Mouse (Mus musculus): ENCODE measurements around the gene Wdr47. TPM values are rescaled to one million over a fixed set of nuclear protein-coding genes. Genes with fewer than 3 reads are reported as not detected.

Wdr47 gene
- total and polyA plus RNA-seq, 3 experiments, result 2.5 to 3.8 TPM; not detected in 1

DNA sequence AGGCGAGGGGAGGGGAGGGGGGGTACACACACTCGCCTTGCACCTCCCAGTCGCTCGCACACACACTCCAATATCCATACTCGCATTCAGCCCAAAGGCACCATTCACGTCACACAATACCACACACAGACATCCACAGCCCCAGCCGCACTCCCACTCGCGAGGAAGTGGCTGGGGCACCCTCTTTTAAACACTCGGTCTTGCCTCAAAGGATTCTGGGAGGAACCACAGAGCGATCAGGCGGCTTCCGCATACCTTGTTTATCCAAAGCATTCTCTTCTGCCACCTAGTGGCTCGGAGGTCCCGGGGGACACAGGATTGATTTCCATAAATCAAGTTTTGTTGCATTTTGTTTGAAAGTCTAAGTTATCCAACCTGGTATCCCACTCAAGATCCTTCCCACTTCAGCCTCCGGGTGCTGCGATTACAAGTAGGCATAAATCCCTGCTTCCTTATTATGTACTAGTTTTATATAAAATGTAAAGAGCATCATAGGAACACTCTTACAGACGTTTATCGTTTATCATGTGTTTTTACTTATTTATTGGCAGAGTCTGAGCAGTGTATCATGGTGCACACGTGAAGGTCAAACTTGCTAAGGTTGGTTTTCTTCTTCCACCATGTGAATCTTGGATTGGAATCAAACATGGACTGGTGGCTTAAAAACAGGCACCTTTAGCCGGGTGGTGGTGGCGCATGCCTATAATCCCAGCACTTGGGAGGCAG lies 36.3 kb upstream of the Wdr47 start:
- no peaks in the 10 kb centered on the region for H3K9me3 ChIP-seq (replicated peaks; ENCODE audit: insufficient read depth, low read length)
- no peak for TF ChIP-seq MAZ (IDR thresholded peaks at IDR 0.05; ENCODE audit: low read depth, low read length)
- TF ChIP-seq USF2 (IDR thresholded peaks at IDR 0.05; ENCODE audit: borderline replicate concordance in 1 of 2, insufficient read depth in 1 of 2, low read depth in 1 of 2, low read length in 2 of 2), result no peak
- peak; percentile 100 for TF ChIP-seq POLR2AphosphoS2 (IDR thresholded peaks at IDR 0.05; ENCODE audit: low read length)
- TF ChIP-seq UBTF (IDR thresholded peaks at IDR 0.05; ENCODE audit: borderline replicate concordance, insufficient read depth, low read depth, low read length), result no peak
- no peak for TF ChIP-seq ZKSCAN1 (IDR thresholded peaks at IDR 0.05; ENCODE audit: low read depth, low read length)
- peak; percentile 97 for TF ChIP-seq HCFC1 (IDR thresholded peaks at IDR 0.05; ENCODE audit: low read depth, low read length)
- TF ChIP-seq GATA1 (IDR thresholded peaks at IDR 0.05; ENCODE audit: low read depth, low read length), result 0 out of 2 replicates have a peak, but pooled peaks have one; percentile 2
- no peak for TF ChIP-seq MEF2A (IDR thresholded peaks at IDR 0.05; ENCODE audit: extremely low read depth, insufficient replicate concordance, low read depth, low read length, poor library complexity, severe bottlenecking)
- TF ChIP-seq USF1 (IDR thresholded peaks at IDR 0.05; ENCODE audit: low read depth, low read length), result no peak
- TF ChIP-seq CHD1 (IDR thresholded peaks at IDR 0.05; ENCODE audit: low read depth, low read length), result no peak
- TF ChIP-seq ZC3H11A (IDR thresholded peaks at IDR 0.05; ENCODE audit: low read depth, low read length), result no peak
- peak; percentile 66; the same call in 1 of the 2 replicates for TF ChIP-seq ETS1 (IDR thresholded peaks at IDR 0.05; ENCODE audit: low read depth, low read length)
- TF ChIP-seq ZNF384 (IDR thresholded peaks at IDR 0.05; ENCODE audit: low read depth, low read length), result no peak
- TF ChIP-seq MAFK (IDR thresholded peaks at IDR 0.05; ENCODE audit: borderline replicate concordance, low read depth, low read length), result no peak
- no peak for TF ChIP-seq BHLHE40 (IDR thresholded peaks at IDR 0.05; ENCODE audit: borderline replicate concordance, low read depth, low read length)
- TF ChIP-seq JUND (IDR thresholded peaks at IDR 0.05; ENCODE audit: low read depth, low read length), result no peak
- TF ChIP-seq CHD2 (IDR thresholded peaks at IDR 0.05; ENCODE audit: low read length), result no peak
- peak; percentile 98 for TF ChIP-seq SIN3A (IDR thresholded peaks at IDR 0.05; ENCODE audit: low read length)
- TF ChIP-seq MYC (IDR thresholded peaks at IDR 0.05; ENCODE audit: low read depth, low read length), result peak; percentile 82
- no peak for TF ChIP-seq NRF1 (IDR thresholded peaks at IDR 0.05; ENCODE audit: insufficient read depth, low read depth, low read length, poor library complexity, severe bottlenecking)
- TF ChIP-seq NELFE (IDR thresholded peaks at IDR 0.05; ENCODE audit: low read depth, low read length), result peak; percentile 100
- TF ChIP-seq TCF12 (IDR thresholded peaks at IDR 0.05; ENCODE audit: low read depth, low read length), result peak; percentile 79
- peak; percentile 99 for TF ChIP-seq TBP (IDR thresholded peaks at IDR 0.05; ENCODE audit: low read depth, low read length)
- no peak for TF ChIP-seq MYB (IDR thresholded peaks at IDR 0.05; ENCODE audit: low read depth, low read length)
- TF ChIP-seq TAL1 (IDR thresholded peaks at IDR 0.05; ENCODE audit: low read length), result no peak
- 0 out of 2 replicates have a peak, but pooled peaks have one; percentile 10 for TF ChIP-seq MAX (IDR thresholded peaks at IDR 0.05; ENCODE audit: low read length)
- TF ChIP-seq ELF1 (IDR thresholded peaks at IDR 0.05; ENCODE audit: low read depth, low read length), result peak; percentile 99
- TF ChIP-seq GABPA (IDR thresholded peaks at IDR 0.05; ENCODE audit: low read depth, low read length), result peak; percentile 83; the same call in 1 of the 2 replicates
- TF ChIP-seq MXI1 (IDR thresholded peaks at IDR 0.05; ENCODE audit: low read depth, low read length), result peak; percentile 81
- TF ChIP-seq KAT2A (conservative IDR thresholded peaks at IDR 0.05; ENCODE audit: low read depth, low read length), result peak; percentile 86
- peak; percentile 99 for TF ChIP-seq ZMIZ1 (IDR thresholded peaks at IDR 0.05; ENCODE audit: low read depth, low read length)
- no peak for TF ChIP-seq EP300 (IDR thresholded peaks at IDR 0.05; ENCODE audit: low read depth in 1 of 2, low read length in 2 of 2)
- TF ChIP-seq POLR2AphosphoS5 (IDR thresholded peaks at IDR 0.05; ENCODE audit: borderline replicate concordance, low read depth, low read length), result peak; percentile 99
- TF ChIP-seq SMC3 (IDR thresholded peaks at IDR 0.05; ENCODE audit: low read depth, low read length), result no peak
- TF ChIP-seq RCOR1 (IDR thresholded peaks at IDR 0.05; ENCODE audit: low read depth, low read length), result no peak
- peak; percentile 100 for TF ChIP-seq POLR2A (IDR thresholded peaks at IDR 0.05; ENCODE audit: control insufficient read depth in 1 of 2, insufficient read depth in 1 of 2, low read depth in 1 of 2, low read length in 2 of 2, poor library complexity in 1 of 2)

More for the DNA sequence above, 36.3 kb upstream of the Wdr47 start:
- Histone ChIP-seq H3K4me3 (ENCODE audit: control insufficient read depth in 1 of 2, insufficient read depth in 1 of 2, low read depth in 2 of 2, low read length in 2 of 2) (peak overlapping the region; percentile 39 to 86), H3K79me2 (ENCODE audit: control insufficient read depth, insufficient read depth, low read length, poor library complexity) (no peaks in the 10 kb centered on the region; the same call in 1 of the 2 replicates), H3K4me1 (ENCODE audit: control insufficient read depth in 1 of 2, insufficient read depth in 2 of 2, low read length in 2 of 2) (no peaks in the 10 kb centered on the region), H3K27me3 (ENCODE audit: control insufficient read depth in 1 of 2, insufficient read depth in 2 of 2, low read length in 2 of 2) (no peaks in the 10 kb centered on the region), H3K27ac (ENCODE audit: control insufficient read depth, low read depth, low read length) (peak overlapping the region; percentile 66), H3K9ac (ENCODE audit: control insufficient read depth, low read depth, low read length, poor library complexity, severe bottlenecking) (peak overlapping the region; percentile 83), H3K36me3 (ENCODE audit: control insufficient read depth in 1 of 2, insufficient read depth in 2 of 2, low read length in 2 of 2) (peaks cover 0 to 2% of the 10 kb centered on the region in 2 experiments; a peak in 2 of 4 replicates)
- DNase-seq (ENCODE audit: low read depth, low spot score), result peak; percentile 97

Data from MEL (cell line).